Mouse (Mus musculus) kidney, adult 2 months (tissue): ENCODE results near the gene Psmb1. TPM values are rescaled to one million over a fixed set of nuclear protein-coding genes. Genes with fewer than 3 reads are reported as not detected.
"Not testable (repeated sequence)": the region's sequence is repeated elsewhere in the genome, so short reads cannot be mapped to it uniquely, and the experiment has no call there.

Experiments
- DNase-seq: peaks from one replicate; pipeline ENCODE4 v3.0.0; 2021
- H3K27ac ChIP-seq: fragments of 200-500 bp; 2 replicates; pipeline ENCODE4 v1.5.1; 2012; ENCODE audit warnings: low read depth, low read length, control low read depth, inconsistent platforms; ENCODE audit not compliant: insufficient read depth
- H3K27me3 ChIP-seq: fragments of 200-500 bp; replicated peaks from 2 replicates; pipeline ENCODE4 v1.6.1; 2012; ENCODE audit warnings: mild to moderate bottlenecking, moderate library complexity, low read length, inconsistent platforms; ENCODE audit not compliant: control insufficient read depth, insufficient read depth
- H3K36me3 ChIP-seq: fragments of 200-500 bp; 2 replicates; pipeline ENCODE4 v1.6.1; 2012; ENCODE audit warnings: mild to moderate bottlenecking, moderate library complexity, low read length, inconsistent platforms; ENCODE audit not compliant: control insufficient read depth, insufficient read depth
- H3K4me1 ChIP-seq: fragments of 200-500 bp; 2 replicates; pipeline ENCODE4 v1.6.1; 2011; ENCODE audit warnings: low read length; ENCODE audit not compliant: control insufficient read depth, insufficient read depth
- H3K4me3 ChIP-seq: fragments of 200-500 bp; 2 replicates; pipeline ENCODE4 v1.5.1; 2011; ENCODE audit warnings: mild to moderate bottlenecking, low read depth, low read length, control low read depth; ENCODE audit not compliant: insufficient read depth
- CTCF ChIP-seq: fragments of 200-500 bp; conservative IDR thresholded peaks from 2 replicates; pipeline ENCODE4 v1.5.1; 2011; ENCODE audit warnings: low read depth, mild to moderate bottlenecking, control low read depth, low read length, moderate library complexity, mixed read lengths; ENCODE audit not compliant: insufficient read depth, insufficient read length
- POLR2A ChIP-seq: fragments of 200-500 bp; IDR thresholded peaks from one replicate; pipeline ENCODE4 v1.6.1; 2011; ENCODE audit warnings: low read depth, low read length, control low read depth
- WGBS: fragments of 180-500 bp; shearing (Covaris S2); methylation state at CpG from one replicate; pipeline ENCODE4 v1.1.7; 2018; 5-methylcytosine and 5-hydroxymethylcytosine counted together
- polyA plus RNA-seq: library from polyadenylated mRNA; depleted of rRNA; stranded (reverse); fragments of >200 nt; gene quantifications from 2 replicates; pipeline ENCODE4 v1.2.3, GENCODE M21; 2012

Gene Psmb1
- polyA plus RNA-seq, 1 experiment: 107 TPM

GRCm38 (mm10) chr17:15461921-15462495, 37.5 kb downstream of the Psmb1 start:
- H3K27ac ChIP-seq: no peak overlapping the region
- no peaks in the 10 kb centered on the region for H3K4me1 ChIP-seq
- no peak overlapping the region for H3K4me3 ChIP-seq
- H3K27me3 ChIP-seq: no peaks in the 10 kb centered on the region
- 88% methylated on average over 6 of the region's 6 CpGs for WGBS
- no peaks in the 10 kb centered on the region for H3K36me3 ChIP-seq
- TF ChIP-seq CTCF: no peak
- no peak for TF ChIP-seq POLR2A
- DNase-seq: no peak

DNA sequence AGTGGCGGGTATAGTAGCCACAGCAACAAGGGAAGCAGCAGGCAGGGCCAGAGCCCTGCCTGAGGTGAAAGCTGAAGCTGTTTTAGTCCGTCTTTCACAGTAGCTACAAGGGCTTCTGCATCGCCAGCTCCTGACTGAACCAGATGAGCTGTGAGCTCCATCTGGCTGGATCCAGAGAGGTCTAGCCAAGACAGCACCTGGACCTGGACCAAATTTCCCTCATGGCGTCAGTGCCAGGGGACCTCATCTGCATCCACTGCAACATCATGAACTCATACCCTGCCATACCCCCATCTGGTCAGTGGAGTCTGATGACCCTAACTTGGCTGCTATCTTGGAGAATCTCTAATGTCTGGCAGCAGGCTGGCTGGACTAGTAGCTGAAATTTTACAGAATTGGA, 39.8 kb downstream of the Psmb1 start:
- H3K36me3 ChIP-seq: no peaks in the 10 kb centered on the region
- H3K4me1 ChIP-seq: no peaks in the 10 kb centered on the region
- H3K4me3 ChIP-seq: no peak overlapping the region
- TF ChIP-seq POLR2A: no peak
- no peak for TF ChIP-seq CTCF
- H3K27me3 ChIP-seq: no peaks in the 10 kb centered on the region
- DNase-seq: no peak
- no peak overlapping the region for H3K27ac ChIP-seq
- WGBS: 77% methylated on average over 4 of the region's 4 CpGs

GRCm38 (mm10) chr17:15456595-15456994, 43.0 kb downstream of the Psmb1 start:
- Histone ChIP-seq H3K4me3 (no peak overlapping the region), H3K27ac (no peak overlapping the region), H3K27me3 (no peaks in the 10 kb centered on the region), H3K36me3 (no peaks in the 10 kb centered on the region), H3K4me1 (no peaks in the 10 kb centered on the region)
- no peak for DNase-seq
- WGBS: 73% methylated on average over 2 of the region's 2 CpGs
- no peak for TF ChIP-seq POLR2A
- TF ChIP-seq CTCF: no peak

DNA sequence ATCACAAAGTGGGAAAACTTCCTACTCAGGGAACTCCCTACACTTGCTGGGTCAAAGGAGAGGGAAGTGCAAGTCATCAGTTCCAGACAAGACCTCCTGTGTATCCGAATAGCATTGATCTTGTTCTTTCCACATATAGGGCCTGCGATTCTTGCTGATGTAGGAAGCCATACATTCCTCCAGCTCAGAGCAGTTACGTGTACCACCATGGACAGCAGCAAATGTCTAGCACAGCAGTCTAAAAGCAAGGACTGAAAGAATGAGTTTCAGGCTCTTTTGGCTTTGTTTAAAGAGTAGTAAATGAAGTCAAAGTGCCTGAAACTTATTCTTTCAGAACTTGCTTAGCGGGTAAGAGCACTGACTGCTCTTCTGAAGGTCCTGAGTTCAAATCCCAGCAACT, 44.3 kb downstream of the Psmb1 start:
- 64% methylated on average over 4 of the region's 4 CpGs for WGBS

DNA sequence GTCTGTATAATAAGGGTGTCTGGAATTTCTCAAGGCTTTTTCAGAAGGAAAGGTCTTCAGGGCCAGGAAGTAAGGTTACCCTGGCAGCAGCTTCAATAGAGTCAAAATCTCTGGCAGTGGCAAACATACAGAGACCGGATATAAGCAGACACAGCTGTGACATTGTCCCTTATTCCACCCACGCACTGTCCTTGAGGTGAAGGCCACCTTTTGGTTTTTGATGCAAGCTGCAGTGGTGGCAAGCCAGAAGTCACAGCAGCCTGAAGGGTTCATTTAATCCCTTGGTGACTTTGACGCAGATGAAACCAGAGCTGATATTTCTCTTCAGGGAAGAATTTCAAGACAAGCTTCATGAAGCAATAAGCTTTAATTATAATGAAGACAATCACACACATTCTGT, 49.9 kb downstream of the Psmb1 start:
- Histone ChIP-seq H3K36me3 (no peaks in the 10 kb centered on the region), H3K27me3 (no peaks in the 10 kb centered on the region), H3K4me1 (no peaks in the 10 kb centered on the region), H3K27ac (no peak overlapping the region), H3K4me3 (no peak overlapping the region)
- WGBS: 55% methylated on average over 3 of the region's 3 CpGs
- TF ChIP-seq CTCF: no peak
- no peak for DNase-seq

More for the DNA sequence above, 44.3 kb downstream of the Psmb1 start:
- no peak for TF ChIP-seq CTCF
- TF ChIP-seq POLR2A: no peak
- no peak overlapping the region for H3K27ac ChIP-seq
- DNase-seq: no peak
- no peaks in the 10 kb centered on the region for H3K36me3 ChIP-seq
- no peak overlapping the region for H3K4me3 ChIP-seq
- no peaks in the 10 kb centered on the region for H3K4me1 ChIP-seq
- no peaks in the 10 kb centered on the region for H3K27me3 ChIP-seq

DNA sequence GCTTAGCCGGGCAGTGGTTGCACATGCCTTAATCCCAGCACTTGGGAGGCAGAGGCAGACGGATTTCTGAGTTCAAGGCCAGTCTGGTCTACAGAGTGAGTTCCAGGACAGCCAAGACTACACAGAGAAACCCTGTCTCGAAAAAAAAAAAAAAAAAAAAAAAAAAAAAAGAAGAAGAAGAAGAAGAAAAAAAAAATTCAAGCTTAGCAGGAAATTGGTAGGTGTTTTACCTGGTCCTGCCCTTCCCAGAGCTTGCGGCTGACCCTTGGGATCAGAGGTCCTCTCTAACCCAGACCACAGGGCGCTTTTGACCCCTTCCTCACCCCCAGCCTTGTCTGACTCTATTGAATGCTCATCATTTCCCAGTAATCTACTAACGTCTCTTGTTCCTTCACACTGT, 50.4 kb downstream of the Psmb1 start:
- WGBS: 75% methylated on average over 6 of the region's 6 CpGs
- not testable (repeated sequence) for DNase-seq, H3K4me3 ChIP-seq, H3K36me3 ChIP-seq, H3K4me1 ChIP-seq, H3K27ac ChIP-seq, H3K27me3 ChIP-seq

GRCm38 (mm10) chr17:15447831-15448230, 51.7 kb downstream of the Psmb1 start:
- Histone ChIP-seq H3K36me3 (no peaks in the 10 kb centered on the region), H3K4me1 (no peaks in the 10 kb centered on the region), H3K27ac (no peak overlapping the region), H3K4me3 (no peak overlapping the region), H3K27me3 (no peaks in the 10 kb centered on the region)
- DNase-seq: no peak
- TF ChIP-seq POLR2A: no peak
- no peak for TF ChIP-seq CTCF
- 72% methylated on average over 5 of the region's 5 CpGs for WGBS

GRCm38 (mm10) chr17:15445421-15445820, 54.1 kb downstream of the Psmb1 start:
- DNase-seq: no peak
- Histone ChIP-seq H3K36me3 (no peaks in the 10 kb centered on the region), H3K27ac (no peak overlapping the region), H3K27me3 (no peaks in the 10 kb centered on the region), H3K4me1 (no peaks in the 10 kb centered on the region), H3K4me3 (no peak overlapping the region)
- no peak for TF ChIP-seq CTCF
- TF ChIP-seq POLR2A: no peak
- 91% methylated on average over 3 of the region's 3 CpGs for WGBS
